In the genomic region with DNA sequence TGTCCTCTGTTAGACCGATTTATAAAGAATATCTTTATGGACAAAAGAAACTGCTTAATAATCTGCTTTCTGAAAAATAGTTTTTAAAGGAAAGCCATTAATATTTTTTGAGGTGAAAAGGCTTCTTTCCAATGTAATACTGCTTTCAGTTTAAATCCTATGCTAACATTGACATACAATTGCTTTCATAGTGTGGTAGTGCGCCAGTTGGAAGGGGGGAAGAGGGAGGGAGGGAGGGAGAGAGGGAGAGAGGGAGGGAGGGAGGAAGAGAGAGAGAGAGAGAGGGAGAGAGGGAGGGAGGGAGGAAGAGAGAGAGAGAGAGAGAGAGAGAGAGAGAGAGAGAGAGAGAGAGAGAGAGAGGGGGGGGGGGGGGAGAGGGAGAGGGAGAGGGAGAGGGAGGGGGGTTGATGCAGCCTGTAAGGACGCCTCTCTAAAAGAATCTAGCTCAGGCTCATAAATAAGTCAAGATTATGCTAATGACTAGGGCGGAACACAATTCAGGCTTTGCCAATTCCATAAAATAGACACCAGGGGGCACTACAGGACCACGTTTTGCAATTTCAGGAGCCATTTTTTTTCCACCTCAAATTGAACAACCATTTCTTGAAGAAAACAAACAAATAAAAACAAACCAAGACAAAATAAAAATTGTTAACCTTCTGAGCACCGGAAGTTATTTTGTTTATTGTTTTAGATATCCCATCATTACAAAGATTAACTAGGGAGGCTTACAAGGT, we compare ENCODE assay signal across 8 mouse cellular contexts.
DNase-seq lines count a peak whose midpoint lies in the region; ATAC-seq and TF ChIP-seq lines count a peak whose summit lies in the region.

No protein-coding gene starts in this region.

- under 1% methylated on average over 6 of the region's 6 CpGs for WGBS in limb, embryonic 11.5 days

- H3K27me3 ChIP-seq in limb, embryonic 11.5 days (ENCODE audit: control insufficient read depth, insufficient read depth, low read length), result peaks cover 5% of the 10 kb centered on the region; the same call in 1 of the 2 replicates

- in situ Hi-C loops in ES-E14 (cut with MboI; ENCODE audit: low sequenced_read_pairs in 2 of 2, unreplicated experiment in 2 of 2), result loop anchor here (10.0 to 25.0 kb wide), 2 partner anchors 628 to 646 kb away; no protein-coding TSS in a partner anchor

- H3K9ac ChIP-seq in ES-E14 (ENCODE audit: insufficient read depth, low read depth, low read length, poor library complexity, severe bottlenecking), result no peak overlapping the region
- H3K9ac ChIP-seq in limb, embryonic 11.5 days (ENCODE audit: low read length), result no peak overlapping the region

- peak; percentile 93 for DNase-seq in 416B (ENCODE audit: low read depth)
- peak; percentile 81 for DNase-seq in ES-E14 (ENCODE audit: low read depth, low spot score)
- peak; percentile 43 to 65 for DNase-seq in cerebellum, adult 18-20 months
- peak; percentile 27 to 43 for DNase-seq in frontal cortex, postnatal 14 days (ENCODE audit: low spot score in 2 of 2)
- peak; percentile 47 to 53 for DNase-seq in kidney, adult 8-10 months
- DNase-seq in limb, embryonic 11.5 days (ENCODE audit: low spot score), result peak; percentile 78
- peak; percentile 86 for DNase-seq in naive thymus-derived CD4-positive, alpha-beta T cell, adult 2 months (ENCODE audit: low read depth)
- peak; percentile 62 for DNase-seq in yolk sac, embryonic 10.5 days (ENCODE audit: low spot score)

- H3K27ac ChIP-seq in ES-E14 (ENCODE audit: insufficient read depth, low read depth, low read length, poor library complexity, severe bottlenecking), result no peak overlapping the region
- no peak overlapping the region for H3K27ac ChIP-seq in limb, embryonic 11.5 days (replicated peaks; ENCODE audit: low read depth, low read length)

- ATAC-seq in limb, embryonic 11.5 days (ENCODE audit: insufficient number of reproducible peaks, low FRiP score, low TSS enrichment, low read depth), result no peak

- no peak overlapping the region for H3K4me2 ChIP-seq in limb, embryonic 11.5 days (ENCODE audit: low read depth, severe bottlenecking)

- no peak overlapping the region for H3K4me3 ChIP-seq in ES-E14 (ENCODE audit: insufficient read depth in 1 of 2, low read depth in 1 of 2, low read length in 2 of 2, poor library complexity in 1 of 2, severe bottlenecking in 1 of 2)
- no peak overlapping the region for H3K4me3 ChIP-seq in limb, embryonic 11.5 days (ENCODE audit: low read depth, low read length)

- peaks cover 0 to 2% of the 10 kb centered on the region in 2 experiments; a peak in 1 of 4 replicates for H3K4me1 ChIP-seq in ES-E14 (ENCODE audit: control insufficient read depth in 2 of 2, insufficient read depth in 2 of 2, low read length in 2 of 2, poor library complexity in 1 of 2)
- peaks cover 14% of the 10 kb centered on the region for H3K4me1 ChIP-seq in limb, embryonic 11.5 days (ENCODE audit: control insufficient read depth, insufficient read depth, low read length)

- H3K36me3 ChIP-seq in ES-E14 (ENCODE audit: control insufficient read depth, insufficient read depth, low read length, poor library complexity, severe bottlenecking), result no peaks in the 10 kb centered on the region
- H3K36me3 ChIP-seq in limb, embryonic 11.5 days (ENCODE audit: control insufficient read depth, insufficient read depth, low read length), result no peaks in the 10 kb centered on the region

- no peaks in the 10 kb centered on the region for H3K9me3 ChIP-seq in ES-E14 (ENCODE audit: control insufficient read depth, insufficient read depth, low read depth, low read length)
- H3K9me3 ChIP-seq in limb, embryonic 11.5 days (ENCODE audit: control insufficient read depth, low read length), result no peaks in the 10 kb centered on the region

TF ChIP-seq in ES-E14, 5 proteins besides CTCF, POLR2A, EP300 and RAD21:
- TF ChIP-seq CHD2 (IDR thresholded peaks at IDR 0.05; ENCODE audit: low read depth, low read length) (no peak), MAFK (IDR thresholded peaks at IDR 0.05; ENCODE audit: insufficient read depth, low read depth, low read length) (no peak), ZC3H11A (IDR thresholded peaks at IDR 0.05; ENCODE audit: borderline replicate concordance, low read depth, low read length) (peak; percentile 97), HCFC1 (IDR thresholded peaks at IDR 0.05; ENCODE audit: borderline replicate concordance, insufficient read depth, low read length) (no peak), ZNF384 (IDR thresholded peaks at IDR 0.05; ENCODE audit: low read depth, low read length) (peak; percentile 91)

Comparison
In these comparisons a context has a peak if more than half of its experiments do, and no peak if none do; other contexts are left out.
1. DNase-seq: peak in every context shown above with its lines; median percentile 93 in 416B; 86 in naive thymus-derived CD4-positive, alpha-beta T cell, adult 2 months; 81 in ES-E14; 78 in limb, embryonic 11.5 days; 62 in yolk sac, embryonic 10.5 days; 54 in cerebellum, adult 18-20 months; 50 in kidney, adult 8-10 months; 35 in frontal cortex, postnatal 14 days.